Mouse (Mus musculus) mouse trophoblast stem cell (cell line): ENCODE data around the gene Zfp618.

ENCODE experiments used
- in situ Hi-C, 2 experiments: fragments of 300-500 bp; cut with MseI, MboI; formaldehyde crosslinking; loops; 2 replicates in 1 of 2; 3 replicates in 1 of 2; pipeline ENCODE4 v1.15.1; 2025

Zfp618 gene

DNA sequence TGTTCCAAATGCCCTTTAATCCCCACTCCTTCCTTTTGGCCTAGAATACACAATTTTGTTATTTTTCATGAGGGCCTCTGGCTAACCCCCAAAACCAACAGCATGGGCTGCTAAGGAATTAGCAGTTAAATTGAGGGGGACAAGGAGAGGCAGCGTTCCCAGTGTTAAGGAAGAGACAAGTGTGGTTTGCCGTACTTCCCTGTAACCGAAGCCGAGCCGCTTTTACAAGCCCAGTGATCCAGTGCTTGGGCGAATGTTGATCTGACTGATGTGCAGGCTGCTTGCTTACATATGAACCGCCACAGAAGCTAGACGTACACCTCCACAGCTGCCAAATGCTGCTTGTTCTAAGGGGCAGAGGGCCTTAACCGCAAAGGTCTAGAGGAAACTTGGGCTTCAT, 99.5 kb downstream of the Zfp618 start:
- in situ Hi-C loops, result no loop called here

DNA sequence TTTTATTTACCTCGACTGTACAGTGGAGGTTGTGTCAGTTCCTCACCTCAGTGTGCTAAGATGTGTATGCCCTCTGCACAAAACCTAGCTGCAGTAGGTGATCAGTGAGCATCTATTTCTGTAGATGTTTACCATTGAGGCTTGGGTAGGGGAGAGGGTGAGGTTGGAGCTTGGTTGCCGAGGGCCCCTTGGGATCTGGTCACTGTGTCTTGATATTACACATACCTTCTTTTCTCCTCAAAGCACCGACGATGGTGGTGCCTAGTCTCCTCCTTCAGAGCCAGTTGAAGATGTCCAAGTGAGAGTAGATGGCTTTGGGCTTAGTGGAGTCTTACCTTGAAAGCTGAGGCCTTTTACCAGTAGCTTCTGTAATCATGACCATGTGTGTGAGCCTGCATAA, 101.4 kb downstream of the Zfp618 start:
- in situ Hi-C loops, result no loop called here

DNA sequence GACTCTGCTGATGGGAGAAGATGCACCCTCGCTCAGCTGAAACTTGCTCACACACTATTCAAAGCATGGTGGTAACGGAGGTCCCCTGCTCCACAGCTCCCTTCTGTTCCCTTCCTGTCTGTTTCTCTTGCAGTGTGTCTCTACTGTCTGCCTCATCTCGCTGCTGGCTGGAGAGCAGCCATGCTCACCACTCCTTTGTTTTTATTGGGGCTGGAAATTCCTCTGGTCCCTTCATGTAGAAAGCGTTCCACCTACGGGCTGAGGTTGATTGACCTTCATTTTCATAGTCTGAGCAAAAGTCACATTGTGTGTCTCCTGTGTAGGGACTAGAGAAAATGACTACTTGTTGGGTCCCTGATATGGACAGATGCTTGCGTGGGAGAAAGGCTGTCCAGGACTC, 102.4 kb downstream of the Zfp618 start:
- in situ Hi-C loops, result no loop called here

DNA sequence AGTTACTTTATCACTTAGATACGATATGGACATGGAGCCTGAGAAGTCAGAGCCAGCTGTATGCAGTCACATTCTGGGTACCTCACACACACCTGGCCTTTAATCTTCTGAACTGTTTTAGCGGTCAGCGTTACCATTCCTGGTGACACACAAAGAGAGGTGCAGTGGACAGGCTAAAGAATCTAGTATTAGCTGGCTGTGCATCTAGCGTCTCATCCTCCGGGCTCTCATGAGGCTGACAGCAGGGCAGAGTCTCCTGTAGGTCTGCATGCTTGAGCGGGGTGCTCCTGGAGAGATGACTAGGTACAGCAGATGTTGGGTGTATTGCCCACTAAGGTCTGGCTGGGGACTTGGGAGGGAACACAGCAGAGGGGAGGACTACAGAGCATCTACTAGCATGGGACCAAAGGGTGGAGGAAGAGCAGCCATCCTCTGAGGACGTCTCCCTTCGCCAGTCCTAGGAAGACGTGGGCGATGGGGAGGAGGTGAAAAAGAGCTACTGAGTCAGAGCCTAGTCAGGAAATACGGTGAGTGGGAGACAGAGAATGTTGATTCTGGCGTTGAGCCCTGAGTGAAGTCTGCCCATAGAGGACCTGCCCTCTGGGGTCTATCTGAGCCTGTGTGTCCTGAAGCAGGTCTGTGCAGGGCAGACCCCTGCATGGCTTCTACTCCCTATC, 103.3 kb downstream of the Zfp618 start:
- in situ Hi-C loops, result no loop called here

DNA sequence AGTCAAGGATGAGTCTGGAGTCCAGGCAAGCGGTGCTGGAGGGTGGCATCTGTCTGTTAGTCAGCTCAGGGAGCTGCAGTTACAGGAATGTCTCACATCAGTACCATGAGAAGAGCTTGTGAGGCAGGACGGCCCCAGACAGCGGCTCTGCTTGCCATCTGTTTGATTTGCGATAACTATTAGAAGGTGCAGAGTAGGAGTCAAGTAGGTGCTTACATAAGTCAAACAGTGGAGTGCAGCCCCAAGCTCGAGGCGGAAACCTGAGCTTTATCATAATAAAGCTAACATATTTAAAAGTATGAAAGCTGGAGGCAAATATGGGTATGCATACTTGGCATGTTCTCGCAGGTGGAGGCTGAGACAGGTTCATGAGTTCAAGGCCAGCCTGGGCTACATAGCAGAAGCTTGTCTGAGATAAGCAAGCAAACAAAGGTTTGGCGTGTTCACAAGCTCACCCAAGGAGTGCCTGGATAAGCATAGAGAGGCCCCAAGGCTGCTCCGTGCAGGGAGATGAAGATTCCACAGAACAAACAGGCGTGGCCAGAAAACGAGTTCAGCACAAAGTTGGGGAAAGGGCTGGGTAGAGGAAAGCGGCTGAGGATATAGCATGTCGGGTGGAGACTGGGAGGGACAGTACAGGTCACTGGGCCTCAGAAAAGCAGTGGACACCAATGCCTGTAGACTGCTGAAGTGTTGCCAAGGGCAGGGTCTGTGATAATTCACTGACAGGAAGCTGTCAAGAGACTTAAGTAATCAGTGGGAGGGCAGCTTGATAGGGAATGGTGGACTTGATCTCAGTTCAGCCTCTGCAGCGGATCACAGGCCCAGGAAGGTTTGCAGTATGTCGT, 106.3 kb downstream of the Zfp618 start:
- in situ Hi-C loops, result no loop called here

DNA sequence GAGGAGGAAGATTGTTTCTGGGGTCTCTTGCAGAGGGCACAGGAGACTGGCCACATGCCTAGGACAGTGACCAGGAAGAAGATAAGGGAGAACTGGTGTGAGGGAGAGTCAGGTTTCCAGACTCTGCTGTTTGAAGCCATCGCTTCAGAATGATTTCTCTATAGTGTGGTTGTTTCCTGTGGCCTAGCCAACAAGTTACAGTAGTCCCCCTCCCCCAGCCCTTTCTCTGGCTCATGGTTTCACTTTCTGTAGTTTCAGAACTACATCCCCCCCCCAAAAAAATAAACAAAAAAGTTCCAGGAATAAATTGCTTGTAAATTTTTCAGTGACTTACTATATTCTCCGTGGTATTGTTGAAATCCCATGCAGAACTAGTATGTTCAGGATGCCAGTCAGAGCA, 107.8 kb downstream of the Zfp618 start:
- in situ Hi-C loops, result no loop called here

DNA sequence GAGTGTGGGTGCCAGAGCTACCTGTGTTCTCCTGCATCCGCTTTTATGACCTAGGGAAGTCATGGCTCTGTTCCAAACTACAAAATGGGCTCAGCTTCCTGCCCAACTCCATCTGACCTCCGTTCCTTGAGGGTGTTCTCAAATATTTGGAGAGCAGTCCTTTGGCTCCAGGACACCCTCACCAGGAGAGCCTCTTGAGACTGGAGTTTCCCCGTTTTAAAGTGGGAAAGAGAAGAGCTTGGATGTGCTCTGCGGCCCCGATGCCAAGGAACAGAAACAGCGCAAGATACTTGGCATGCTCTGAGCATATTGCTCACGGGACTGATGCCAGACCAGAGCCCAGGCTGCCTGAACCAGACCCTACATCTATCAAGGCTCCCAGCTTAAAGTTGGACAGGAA, 113.8 kb downstream of the Zfp618 start:
- in situ Hi-C loops, result no loop called here

DNA sequence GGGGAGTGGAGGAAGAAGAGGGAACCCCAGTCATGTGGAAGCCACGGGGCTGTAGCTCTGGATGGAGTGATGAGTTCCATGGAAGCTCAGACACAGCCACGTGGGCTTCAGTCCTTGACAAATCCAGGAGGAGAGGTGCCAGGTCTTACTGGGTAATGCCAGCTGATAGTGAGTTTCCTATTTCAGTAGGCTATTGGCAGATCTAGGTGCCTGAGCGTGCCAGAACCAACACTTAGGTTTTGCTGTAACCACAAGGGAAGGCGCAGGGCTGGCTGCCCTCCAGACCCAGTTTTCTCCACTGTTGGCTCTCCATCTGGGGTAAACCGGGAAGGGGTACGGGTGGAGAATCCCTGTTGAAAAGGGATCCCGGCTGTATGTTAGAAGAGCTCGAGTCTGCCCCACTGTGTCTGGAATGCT, 119.1 kb downstream of the Zfp618 start:
- in situ Hi-C loops, result no loop called here

DNA sequence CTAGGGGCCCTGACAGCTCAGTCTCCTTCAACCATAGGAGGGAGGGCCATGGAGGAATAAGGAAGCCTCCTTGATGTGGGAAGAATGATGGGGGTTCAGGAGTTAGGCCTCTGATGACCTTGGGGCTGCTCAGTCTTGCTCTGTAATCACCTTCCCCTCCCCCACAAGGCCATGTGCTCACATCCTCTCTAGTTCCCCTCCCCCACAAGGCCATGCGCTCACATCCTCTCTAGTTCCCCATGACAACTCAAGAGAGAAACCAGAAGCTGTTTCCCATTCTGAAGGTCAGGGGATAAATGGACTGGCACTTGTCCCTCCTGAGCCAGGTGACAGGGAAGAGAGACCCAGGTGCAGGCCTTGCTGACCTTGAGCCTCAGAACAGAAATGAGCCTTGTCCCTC, 124.1 kb downstream of the Zfp618 start:
- in situ Hi-C loops, result no loop called here

DNA sequence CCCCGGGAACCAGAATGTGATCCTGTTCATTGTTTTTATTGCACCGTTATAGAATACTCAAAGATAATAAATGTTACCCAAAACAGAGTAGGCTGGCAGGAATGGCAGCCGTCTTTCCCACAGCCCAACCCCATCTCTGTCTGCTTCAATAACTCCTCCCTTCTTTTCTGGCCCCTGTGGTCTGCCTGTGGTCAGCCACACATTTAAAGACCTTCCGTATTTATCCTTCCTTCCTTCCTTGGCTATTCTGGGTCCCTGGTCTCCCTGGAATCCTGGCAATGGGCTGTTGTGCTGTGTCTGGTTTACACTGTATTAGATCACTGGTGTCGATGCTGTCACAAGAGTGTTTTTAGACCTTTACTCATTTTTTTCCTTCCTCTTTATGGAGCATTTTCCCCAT, 125.8 kb downstream of the Zfp618 start:
- in situ Hi-C loops, result no loop called here

DNA sequence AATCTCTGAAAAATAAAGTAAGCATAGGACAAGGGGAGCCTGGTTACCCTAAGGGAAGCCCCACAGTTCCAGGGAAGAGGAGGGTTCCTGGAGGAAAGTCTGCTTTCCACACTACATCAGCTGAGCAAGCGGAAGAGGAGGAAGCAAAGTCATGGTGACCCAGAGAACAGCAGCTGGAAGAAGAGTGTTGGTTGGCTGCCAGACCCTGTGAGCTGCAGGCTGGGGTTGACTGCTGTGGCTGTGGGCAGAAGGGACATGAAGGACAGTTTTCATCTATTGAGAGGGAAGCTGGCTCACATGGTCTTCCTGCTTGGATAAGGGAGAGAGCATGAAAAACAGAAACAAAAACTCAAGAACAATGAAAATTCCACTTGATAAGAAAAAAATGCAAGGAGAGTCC, 132.2 kb downstream of the Zfp618 start:
- in situ Hi-C loops, result no loop called here

DNA sequence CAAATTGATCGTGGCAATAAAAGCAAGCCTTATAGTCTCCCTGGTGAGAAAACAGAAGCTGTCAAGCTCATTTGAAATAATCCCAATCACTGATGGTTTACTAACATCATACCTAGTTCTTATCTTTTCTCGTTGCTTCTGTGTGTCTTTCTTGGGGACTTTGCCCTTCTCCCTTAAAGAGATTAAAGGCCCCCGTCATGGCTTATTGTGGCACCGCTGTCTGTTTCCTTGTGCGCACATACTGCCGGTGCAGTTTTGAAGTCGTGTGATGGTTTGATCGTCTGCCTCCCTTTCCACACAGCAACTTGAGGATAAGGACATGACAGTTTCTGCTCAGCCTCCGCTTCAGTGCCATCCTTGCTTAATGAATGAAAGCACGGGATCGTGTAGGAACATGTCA, 135.1 kb downstream of the Zfp618 start:
- in situ Hi-C loops, result no loop called here

DNA sequence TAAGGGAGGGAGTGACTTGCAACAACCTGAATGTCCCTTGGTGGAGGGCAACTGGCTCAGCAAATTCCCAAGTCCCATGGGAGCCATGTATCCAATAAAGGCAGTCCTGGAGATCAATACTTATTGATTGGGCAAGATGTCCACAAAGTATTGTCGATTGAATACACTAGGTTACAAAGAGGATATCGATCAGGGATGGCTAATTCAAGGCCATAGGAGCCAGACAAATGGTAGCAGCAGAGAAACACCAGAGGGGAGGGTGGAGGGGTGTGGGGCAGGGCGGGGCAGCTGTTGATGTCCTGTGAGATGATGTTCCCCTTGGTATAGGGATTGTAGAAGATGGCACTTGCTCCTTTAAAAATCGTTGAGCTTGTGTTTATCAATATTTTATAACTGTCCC, 136.7 kb downstream of the Zfp618 start:
- in situ Hi-C loops, result no loop called here

DNA sequence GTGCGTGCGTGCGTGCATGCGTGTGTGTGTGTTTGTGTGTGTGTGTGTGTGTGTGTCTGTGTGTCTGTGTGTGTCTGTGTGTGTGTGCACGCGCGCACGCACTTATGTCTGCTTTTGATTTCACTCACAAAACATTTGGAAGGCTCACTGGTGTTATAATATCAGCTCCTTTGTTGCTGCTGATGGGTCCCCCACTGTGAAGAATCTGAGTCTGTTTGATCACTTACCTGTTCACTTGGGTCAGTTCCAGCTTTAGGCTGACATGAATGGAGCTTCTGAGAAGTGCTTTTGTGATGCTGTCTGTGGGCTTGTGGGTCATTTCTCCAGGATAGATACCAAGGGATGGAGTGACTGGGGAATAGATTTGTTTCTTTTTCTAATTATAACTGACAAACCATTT, 140.3 kb downstream of the Zfp618 start:
- in situ Hi-C loops, result no loop called here

DNA sequence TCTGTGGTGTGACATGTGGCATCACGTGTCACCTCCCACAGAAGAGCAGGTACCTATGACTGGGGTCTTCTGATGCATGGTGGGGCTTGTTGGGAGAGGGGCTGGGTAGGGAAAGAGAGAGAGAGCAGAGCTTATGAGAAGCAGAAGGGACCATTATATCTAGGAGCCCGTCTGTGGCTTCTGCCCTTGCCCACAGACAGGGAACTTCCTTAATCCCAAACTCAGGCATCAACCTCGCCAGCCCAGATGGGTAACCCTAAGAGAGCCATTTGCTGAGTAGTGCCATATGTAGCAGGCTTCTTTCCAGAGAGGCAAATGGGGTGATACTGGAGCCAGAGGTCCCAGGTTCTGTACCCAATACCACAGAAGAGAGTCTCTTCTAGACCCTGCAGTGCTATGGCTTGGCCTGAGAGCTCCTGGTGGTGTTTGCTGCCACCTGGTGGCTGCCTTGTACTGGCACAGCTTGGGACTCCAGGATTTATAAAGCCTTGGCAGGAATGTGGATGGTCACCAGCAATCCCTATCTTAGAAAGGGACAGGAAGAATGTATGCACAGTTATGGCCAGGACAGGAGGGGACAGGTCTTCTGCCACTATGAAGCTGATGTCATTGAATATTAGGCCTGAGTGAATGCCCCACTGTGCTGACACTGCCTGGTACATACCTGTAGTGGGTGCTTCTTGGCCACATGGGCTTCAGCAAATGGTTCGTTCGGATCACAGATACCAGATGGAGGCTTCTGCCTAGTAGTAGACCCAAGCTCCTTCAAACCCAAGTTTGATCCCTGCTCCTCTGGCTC, 153.5 kb downstream of the Zfp618 start:
- in situ Hi-C loops, result loop anchor here in 1 of 2 experiments (10.0 kb wide), 1 partner anchor 184 kb away; no protein-coding TSS in a partner anchor

DNA sequence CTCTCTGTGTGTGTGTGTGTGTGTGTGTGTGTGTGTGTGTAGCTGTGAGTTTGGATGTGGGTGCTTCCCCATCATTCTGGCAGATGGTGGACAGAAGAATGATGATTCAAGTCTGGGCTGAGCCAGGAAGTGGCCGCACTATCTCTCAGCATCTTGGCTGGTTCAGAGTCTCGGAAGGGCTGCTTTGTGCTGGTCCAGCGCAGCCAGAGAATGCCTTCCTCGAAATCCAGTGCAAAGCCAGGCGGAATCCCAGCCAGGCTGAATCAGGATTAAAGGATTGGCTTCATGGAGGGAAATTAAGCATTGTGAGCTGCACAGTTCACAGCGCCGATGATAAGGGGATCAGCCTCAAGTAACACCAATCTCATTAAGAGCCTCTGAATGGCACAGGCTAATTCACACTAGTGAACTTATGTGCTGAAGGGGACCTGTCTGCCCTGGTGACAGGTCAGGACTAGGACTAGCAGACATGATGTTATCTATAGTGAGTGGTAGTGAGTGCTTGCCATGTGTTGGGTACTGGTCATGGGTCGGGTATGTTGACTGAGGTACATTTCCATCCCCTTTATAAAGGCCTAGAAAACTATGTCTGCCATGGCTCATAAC, 159.6 kb downstream of the Zfp618 start:
- in situ Hi-C loops, result no loop called here

DNA sequence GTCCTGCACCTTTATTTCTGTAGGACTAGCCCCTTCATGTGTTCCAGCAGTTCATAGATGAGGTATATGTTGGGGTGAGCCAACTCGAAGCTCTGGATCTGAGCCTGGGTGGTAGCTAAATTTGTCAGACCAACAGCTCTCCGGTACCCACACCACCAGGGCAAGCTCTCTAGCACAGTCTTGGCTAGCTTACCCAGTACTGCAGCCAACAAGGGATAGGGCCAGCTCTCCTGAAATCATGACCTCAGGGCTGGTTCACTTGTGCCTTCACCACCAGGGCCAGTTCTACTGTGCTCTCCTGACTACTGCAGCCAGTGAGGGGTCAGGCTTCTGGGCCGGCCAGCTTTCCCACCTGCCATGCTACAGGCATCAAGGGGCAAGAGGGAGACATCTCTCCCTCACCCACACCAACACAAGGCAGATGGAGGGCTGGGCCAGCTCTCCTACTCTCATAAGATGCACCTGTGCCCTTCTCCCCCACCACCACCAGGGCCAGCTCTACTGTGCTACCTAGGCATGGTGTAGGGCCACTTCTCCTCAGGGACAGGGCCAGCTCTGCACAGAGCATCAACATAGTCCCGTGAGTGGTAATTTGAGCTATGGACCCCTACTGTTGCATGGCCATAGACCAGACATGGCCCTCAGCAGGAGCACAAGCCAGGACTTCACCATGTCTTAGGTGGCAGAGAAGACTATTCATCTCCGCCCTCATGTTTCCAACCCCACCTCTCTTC, 164.7 kb downstream of the Zfp618 start:
- in situ Hi-C loops, result no loop called here

DNA sequence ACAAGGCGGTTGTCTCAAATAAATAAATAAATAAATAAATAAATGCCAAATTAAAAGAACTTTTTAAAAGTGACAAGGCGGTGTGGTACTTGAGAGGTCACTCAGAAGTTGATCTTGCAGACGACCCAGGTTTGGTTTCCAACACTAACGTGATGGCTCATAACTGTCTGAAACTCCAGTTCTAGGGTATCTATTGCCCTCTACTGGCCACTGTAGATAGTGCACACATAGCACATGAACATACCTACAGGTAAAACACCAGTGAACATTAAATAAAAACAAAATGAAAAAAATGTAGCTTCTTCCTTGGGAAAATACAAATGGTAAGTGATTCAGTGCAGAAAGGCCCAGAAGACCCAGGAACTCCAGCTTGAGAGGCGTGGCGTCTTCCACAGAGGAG, 181.9 kb downstream of the Zfp618 start:
- in situ Hi-C loops, result no loop called here

DNA sequence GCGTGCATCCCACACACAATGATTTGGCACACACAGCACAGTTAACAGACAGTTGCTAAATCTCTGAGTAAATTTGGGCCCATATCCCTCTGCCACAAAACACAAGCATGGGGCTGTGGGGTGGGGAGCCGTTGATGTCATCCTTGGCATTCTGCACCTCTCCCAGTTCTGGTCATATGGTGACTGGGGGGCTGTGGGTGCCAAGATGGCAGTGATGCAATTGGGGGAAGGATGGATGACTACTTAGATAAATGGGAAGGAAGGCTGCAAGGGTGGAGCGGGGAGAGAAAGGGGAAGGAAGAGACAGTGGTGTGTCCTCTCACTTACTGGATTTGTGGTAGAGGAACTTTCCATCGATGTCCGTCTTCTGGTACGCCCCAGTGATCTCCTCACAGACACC, 185.8 kb downstream of the Zfp618 start:
- in situ Hi-C loops, result no loop called here

DNA sequence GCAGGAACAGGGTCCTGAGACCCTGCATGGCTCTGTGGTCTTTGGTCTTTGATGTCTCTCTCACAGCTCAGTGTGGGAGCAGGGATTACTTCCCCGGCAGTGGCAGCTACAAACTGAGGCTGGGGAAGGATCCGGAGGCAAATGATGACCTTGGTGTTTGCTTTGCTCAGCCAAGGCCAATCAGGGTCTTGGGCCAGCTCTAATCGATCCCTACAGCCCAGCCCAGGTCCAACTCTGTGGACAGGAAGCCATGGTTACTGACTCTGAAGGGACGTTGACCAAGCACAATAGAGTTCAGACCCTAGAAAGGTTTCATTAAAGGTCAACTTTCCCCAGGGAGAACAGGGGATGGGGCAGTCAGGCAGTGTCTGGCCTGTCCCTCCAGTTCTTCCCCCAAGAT, 188.7 kb downstream of the Zfp618 start:
- in situ Hi-C loops, result no loop called here

DNA sequence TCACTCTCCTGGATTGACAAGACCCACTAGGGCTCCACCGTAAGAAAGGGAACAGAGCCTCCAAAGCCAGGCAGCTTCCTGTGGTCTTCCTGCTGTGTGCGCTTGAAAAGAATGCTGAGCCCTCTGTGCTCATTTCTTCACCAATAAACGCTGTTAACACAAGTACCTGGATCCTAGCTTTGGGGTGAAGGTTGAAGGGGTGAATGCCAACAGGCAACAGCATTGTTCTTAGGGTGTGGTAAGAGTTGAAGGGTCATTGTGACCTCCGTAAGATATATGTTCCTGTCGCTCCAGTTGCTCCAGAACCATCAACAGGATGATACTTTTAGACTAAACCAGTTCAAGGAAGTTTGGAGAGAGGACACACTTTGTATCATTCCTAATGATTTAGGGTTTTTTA, 189.3 kb downstream of the Zfp618 start, which contains the start of gene Ambp:
TSS of gene Ambp (minus strand) at position 101 of the 400 bp plus-strand sequence.
- in situ Hi-C loops, result loop anchor here (5.0 kb wide), 2 partner anchors 153 to 158 kb away; no protein-coding TSS in a partner anchor
